Mouse (Mus musculus): ENCODE data around the gene Lrtm2. TPM values are rescaled to one million over a fixed set of nuclear protein-coding genes. Genes with fewer than 3 reads are reported as not detected.
"Not testable (repeated sequence)": the region's sequence is repeated elsewhere in the genome, so short reads cannot be mapped to it uniquely, and the experiment has no call there.

The Lrtm2 gene
- total and polyA plus RNA-seq, 2 experiments from 2014 or later = 12.7 to 17.8 TPM

GRCm38 (mm10) chr6:119367382-119367781 lies 36.8 kb upstream of the Lrtm2 start:
- no peak for DNase-seq
- no peak for TF ChIP-seq CTCF (IDR thresholded peaks at IDR 0.05; ENCODE audit: low read depth)

GRCm38 (mm10) chr6:119366800-119367199 lies 36.2 kb upstream of the Lrtm2 start:
- not testable (repeated sequence) for ATAC-seq; H3K4me2 ChIP-seq (ENCODE audit: low read depth); H3K27me3 ChIP-seq (ENCODE audit: insufficient read depth, low read length); H3K9ac ChIP-seq; H3K9me3 ChIP-seq (ENCODE audit: low read length); H3K4me3 ChIP-seq (ENCODE audit: low read depth, low read length); H3K4me1 ChIP-seq (ENCODE audit: insufficient read depth); DNase-seq; H3K27ac ChIP-seq (ENCODE audit: low read depth, low read length)
- 89% methylated on average over 3 of the region's 4 CpGs for WGBS
- H3K36me3 ChIP-seq (ENCODE audit: insufficient read depth) = peaks cover 20% of the 10 kb centered on the region

More at GRCm38 (mm10) chr6:119367382-119367781, 36.8 kb upstream of the Lrtm2 start:
- no peak for ATAC-seq
- no peak overlapping the region for H3K9ac ChIP-seq
- H3K4me2 ChIP-seq (ENCODE audit: low read depth) = no peak overlapping the region
- no peak overlapping the region for H3K27ac ChIP-seq (ENCODE audit: low read depth, low read length)
- 98% methylated on average over 2 of the region's 2 CpGs for WGBS
- no peaks in the 10 kb centered on the region for H3K27me3 ChIP-seq (ENCODE audit: insufficient read depth, low read length)
- no peaks in the 10 kb centered on the region for H3K4me1 ChIP-seq (ENCODE audit: insufficient read depth)
- no peak overlapping the region for H3K4me3 ChIP-seq (ENCODE audit: low read depth, low read length)
- peaks cover 20% of the 10 kb centered on the region for H3K36me3 ChIP-seq (ENCODE audit: insufficient read depth)
- H3K9me3 ChIP-seq (ENCODE audit: low read length) = no peaks in the 10 kb centered on the region

GRCm38 (mm10) chr6:119363593-119363992 lies 33.0 kb upstream of the Lrtm2 start:
- H3K9ac ChIP-seq = no peak overlapping the region
- H3K27ac ChIP-seq (ENCODE audit: low read depth, low read length) = no peak overlapping the region
- peaks cover 28% of the 10 kb centered on the region for H3K36me3 ChIP-seq (ENCODE audit: insufficient read depth)
- WGBS = 96% methylated on average over 5 of the region's 5 CpGs
- H3K4me1 ChIP-seq (ENCODE audit: insufficient read depth) = no peaks in the 10 kb centered on the region
- no peaks in the 10 kb centered on the region for H3K27me3 ChIP-seq (ENCODE audit: insufficient read depth, low read length)
- no peak overlapping the region for H3K4me2 ChIP-seq (ENCODE audit: low read depth)
- no peak for DNase-seq
- no peaks in the 10 kb centered on the region for H3K9me3 ChIP-seq (ENCODE audit: low read length)
- ATAC-seq = no peak
- no peak overlapping the region for H3K4me3 ChIP-seq (ENCODE audit: low read depth, low read length)
- TF ChIP-seq CTCF (IDR thresholded peaks at IDR 0.05; ENCODE audit: low read depth) = no peak

- Histone ChIP-seq H3K36me3 (ENCODE audit: insufficient read depth) (peaks cover 40% of the 10 kb centered on the region), H3K27ac (ENCODE audit: low read depth, low read length) (no peak overlapping the region), H3K4me1 (ENCODE audit: insufficient read depth) (no peaks in the 10 kb centered on the region), H3K4me3 (ENCODE audit: low read depth, low read length) (no peak overlapping the region), H3K9me3 (ENCODE audit: low read length) (no peaks in the 10 kb centered on the region), H3K9ac (no peak overlapping the region), H3K27me3 (ENCODE audit: insufficient read depth, low read length) (no peaks in the 10 kb centered on the region), H3K4me2 (ENCODE audit: low read depth) (no peak overlapping the region)
- no peak for ATAC-seq
- 85% methylated on average over 3 of the region's 3 CpGs for WGBS
- no peak for TF ChIP-seq CTCF (IDR thresholded peaks at IDR 0.05; ENCODE audit: low read depth)
- DNase-seq = no peak
Measured at GRCm38 (mm10) chr6:119360925-119361702, 30.5 kb upstream of the Lrtm2 start.

- not testable (repeated sequence) for H3K27me3 ChIP-seq (ENCODE audit: insufficient read depth, low read length); H3K9ac ChIP-seq; H3K9me3 ChIP-seq (ENCODE audit: low read length); H3K4me3 ChIP-seq (ENCODE audit: low read depth, low read length); H3K4me1 ChIP-seq (ENCODE audit: insufficient read depth); DNase-seq; H3K4me2 ChIP-seq (ENCODE audit: low read depth); H3K27ac ChIP-seq (ENCODE audit: low read depth, low read length); ATAC-seq
- H3K36me3 ChIP-seq (ENCODE audit: insufficient read depth) = peaks cover 43% of the 10 kb centered on the region
- WGBS = 93% methylated on average over 6 of the region's 6 CpGs
Measured at GRCm38 (mm10) chr6:119360250-119360649, 29.7 kb upstream of the Lrtm2 start.

GRCm38 (mm10) chr6:119358020-119358571 lies 27.5 kb upstream of the Lrtm2 start:
- H3K27ac ChIP-seq (ENCODE audit: low read depth, low read length) = no peak overlapping the region
- no peaks in the 10 kb centered on the region for H3K4me1 ChIP-seq (ENCODE audit: insufficient read depth)
- H3K4me2 ChIP-seq (ENCODE audit: low read depth) = no peak overlapping the region
- no peaks in the 10 kb centered on the region for H3K27me3 ChIP-seq (ENCODE audit: insufficient read depth, low read length)
- 86% methylated on average over 8 of the region's 8 CpGs for whole genome bisulfite sequencing
- peaks cover 49% of the 10 kb centered on the region for H3K36me3 ChIP-seq (ENCODE audit: insufficient read depth)
- H3K9me3 ChIP-seq (ENCODE audit: low read length) = no peaks in the 10 kb centered on the region
- H3K9ac ChIP-seq = no peak overlapping the region
- TF ChIP-seq CTCF (IDR thresholded peaks at IDR 0.05; ENCODE audit: low read depth) = no peak
- DNase-seq (no peak), ATAC-seq (no peak)
- no peak overlapping the region for H3K4me3 ChIP-seq (ENCODE audit: low read depth, low read length)

GRCm38 (mm10) chr6:119352501-119352900 lies 21.9 kb upstream of the Lrtm2 start:
- WGBS = 89% methylated on average over 6 of the region's 6 CpGs
- no peak for DNase-seq

More at GRCm38 (mm10) chr6:119352501-119352900, 21.9 kb upstream of the Lrtm2 start:
- no peak for ATAC-seq
- Histone ChIP-seq H3K36me3 (ENCODE audit: insufficient read depth) (peaks cover 28% of the 10 kb centered on the region), H3K4me1 (ENCODE audit: insufficient read depth) (no peaks in the 10 kb centered on the region), H3K27me3 (ENCODE audit: insufficient read depth, low read length) (no peaks in the 10 kb centered on the region), H3K9me3 (ENCODE audit: low read length) (no peaks in the 10 kb centered on the region), H3K27ac (ENCODE audit: low read depth, low read length) (no peak overlapping the region), H3K4me2 (ENCODE audit: low read depth) (no peak overlapping the region), H3K9ac (no peak overlapping the region), H3K4me3 (ENCODE audit: low read depth, low read length) (no peak overlapping the region)
- TF ChIP-seq CTCF (IDR thresholded peaks at IDR 0.05; ENCODE audit: low read depth) = no peak
